Mouse (Mus musculus): ENCODE results near the gene Eaf2. TPM values are rescaled to one million over a fixed set of nuclear protein-coding genes. Genes with fewer than 3 reads are reported as not detected.

The Eaf2 gene
- polyA plus RNA-seq, 1 experiment, result 3.1 TPM

- TF ChIP-seq POLR2A (IDR thresholded peaks at IDR 0.05; ENCODE audit: borderline replicate concordance, insufficient read depth, low read length) (no peak), CTCF (IDR thresholded peaks at IDR 0.05; ENCODE audit: borderline replicate concordance, insufficient read depth, low read depth, low read length) (no peak)
- Histone ChIP-seq H3K27me3 (ENCODE audit: control insufficient read depth, insufficient read depth, low read length) (no peaks in the 10 kb centered on the region), H3K4me1 (ENCODE audit: control insufficient read depth, insufficient read depth, low read length) (no peaks in the 10 kb centered on the region), H3K27ac (ENCODE audit: insufficient read depth, low read length) (no peak within 1 kb of the TSS), H3K4me3 (replicated peaks; ENCODE audit: insufficient read depth, low read depth, low read length) (peak within 1 kb of the TSS; percentile 12)
- 14% methylated on average over 10 of the region's 10 CpGs for WGBS
- DNase-seq, result peak in 1 of 2 experiments; percentile 21
Measured at GRCm38 (mm10) chr16:36784594-36785313, 90.0 kb downstream of the Eaf2 start, which contains the start of gene Slc15a2. TSS of gene Slc15a2 (minus strand) at chr16:36784962.

- Histone ChIP-seq H3K27ac (ENCODE audit: insufficient read depth, low read length) (no peak overlapping the region), H3K4me1 (ENCODE audit: control insufficient read depth, insufficient read depth, low read length) (no peaks in the 10 kb centered on the region), H3K27me3 (ENCODE audit: control insufficient read depth, insufficient read depth, low read length) (no peaks in the 10 kb centered on the region), H3K4me3 (replicated peaks; ENCODE audit: insufficient read depth, low read depth, low read length) (no peak overlapping the region)
- peak in 1 of 2 experiments; percentile 4 for DNase-seq
- whole genome bisulfite sequencing, result 67% methylated on average over 2 of the region's 2 CpGs
- TF ChIP-seq POLR2A (IDR thresholded peaks at IDR 0.05; ENCODE audit: borderline replicate concordance, insufficient read depth, low read length), result no peak
- no peak for TF ChIP-seq CTCF (IDR thresholded peaks at IDR 0.05; ENCODE audit: borderline replicate concordance, insufficient read depth, low read depth, low read length)
Measured at GRCm38 (mm10) chr16:36784146-36784545, 90.7 kb downstream of the Eaf2 start.

- Histone ChIP-seq H3K27ac (ENCODE audit: insufficient read depth, low read length) (no peak overlapping the region), H3K27me3 (ENCODE audit: control insufficient read depth, insufficient read depth, low read length) (no peaks in the 10 kb centered on the region), H3K4me1 (ENCODE audit: control insufficient read depth, insufficient read depth, low read length) (no peaks in the 10 kb centered on the region), H3K4me3 (replicated peaks; ENCODE audit: insufficient read depth, low read depth, low read length) (no peak overlapping the region)
- TF ChIP-seq POLR2A (IDR thresholded peaks at IDR 0.05; ENCODE audit: borderline replicate concordance, insufficient read depth, low read length) (no peak), CTCF (IDR thresholded peaks at IDR 0.05; ENCODE audit: borderline replicate concordance, insufficient read depth, low read depth, low read length) (no peak)
- DNase-seq, result no peak
- WGBS, result 9% methylated on average over 6 of the region's 6 CpGs
Measured at GRCm38 (mm10) chr16:36775658-36776057, 99.1 kb downstream of the Eaf2 start.

GRCm38 (mm10) chr16:36772996-36773395 is 101.8 kb downstream of the Eaf2 start:
- no peak for TF ChIP-seq POLR2A (IDR thresholded peaks at IDR 0.05; ENCODE audit: borderline replicate concordance, insufficient read depth, low read length)
- no peak for TF ChIP-seq CTCF (IDR thresholded peaks at IDR 0.05; ENCODE audit: borderline replicate concordance, insufficient read depth, low read depth, low read length)
- DNase-seq, result no peak
- no peak overlapping the region for H3K27ac ChIP-seq (ENCODE audit: insufficient read depth, low read length)
- no peak overlapping the region for H3K4me3 ChIP-seq (replicated peaks; ENCODE audit: insufficient read depth, low read depth, low read length)
- 94% methylated on average over 5 of the region's 5 CpGs for WGBS
- H3K4me1 ChIP-seq (ENCODE audit: control insufficient read depth, insufficient read depth, low read length), result no peaks in the 10 kb centered on the region
- no peaks in the 10 kb centered on the region for H3K27me3 ChIP-seq (ENCODE audit: control insufficient read depth, insufficient read depth, low read length)

GRCm38 (mm10) chr16:36771703-36772102 is 103.1 kb downstream of the Eaf2 start:
- TF ChIP-seq CTCF (IDR thresholded peaks at IDR 0.05; ENCODE audit: borderline replicate concordance, insufficient read depth, low read depth, low read length) (no peak), POLR2A (IDR thresholded peaks at IDR 0.05; ENCODE audit: borderline replicate concordance, insufficient read depth, low read length) (no peak)
- no peak overlapping the region for H3K27ac ChIP-seq (ENCODE audit: insufficient read depth, low read length)
- 81% methylated on average over 3 of the region's 3 CpGs for WGBS
- DNase-seq, result no peak
- H3K4me3 ChIP-seq (replicated peaks; ENCODE audit: insufficient read depth, low read depth, low read length), result no peak overlapping the region
- H3K4me1 ChIP-seq (ENCODE audit: control insufficient read depth, insufficient read depth, low read length), result no peaks in the 10 kb centered on the region
- H3K27me3 ChIP-seq (ENCODE audit: control insufficient read depth, insufficient read depth, low read length), result no peaks in the 10 kb centered on the region

- no peak for DNase-seq
- H3K4me1 ChIP-seq (ENCODE audit: control insufficient read depth, insufficient read depth, low read length), result no peaks in the 10 kb centered on the region
- 79% methylated on average over 2 of the region's 2 CpGs for WGBS
- no peak overlapping the region for H3K27ac ChIP-seq (ENCODE audit: insufficient read depth, low read length)
- H3K27me3 ChIP-seq (ENCODE audit: control insufficient read depth, insufficient read depth, low read length), result no peaks in the 10 kb centered on the region
- H3K4me3 ChIP-seq (replicated peaks; ENCODE audit: insufficient read depth, low read depth, low read length), result no peak overlapping the region
- no peak for TF ChIP-seq POLR2A (IDR thresholded peaks at IDR 0.05; ENCODE audit: borderline replicate concordance, insufficient read depth, low read length)
Measured at GRCm38 (mm10) chr16:36771244-36771643, 103.6 kb downstream of the Eaf2 start.

GRCm38 (mm10) chr16:36770830-36771229 is 104.0 kb downstream of the Eaf2 start:
- 40% methylated on average over 4 of the region's 4 CpGs for WGBS
- Histone ChIP-seq H3K27me3 (ENCODE audit: control insufficient read depth, insufficient read depth, low read length) (no peaks in the 10 kb centered on the region), H3K27ac (ENCODE audit: insufficient read depth, low read length) (no peak overlapping the region), H3K4me1 (ENCODE audit: control insufficient read depth, insufficient read depth, low read length) (no peaks in the 10 kb centered on the region), H3K4me3 (replicated peaks; ENCODE audit: insufficient read depth, low read depth, low read length) (no peak overlapping the region)
- TF ChIP-seq POLR2A (IDR thresholded peaks at IDR 0.05; ENCODE audit: borderline replicate concordance, insufficient read depth, low read length) (no peak), CTCF (IDR thresholded peaks at IDR 0.05; ENCODE audit: borderline replicate concordance, insufficient read depth, low read depth, low read length) (no peak)
- peak in 1 of 2 experiments; percentile 20 for DNase-seq

GRCm38 (mm10) chr16:36770191-36770771 is 104.5 kb downstream of the Eaf2 start:
- no peak overlapping the region for H3K27ac ChIP-seq (ENCODE audit: insufficient read depth, low read length)
- no peaks in the 10 kb centered on the region for H3K27me3 ChIP-seq (ENCODE audit: control insufficient read depth, insufficient read depth, low read length)
- peak in 1 of 2 experiments; percentile 49 for DNase-seq
- H3K4me3 ChIP-seq (replicated peaks; ENCODE audit: insufficient read depth, low read depth, low read length), result no peak overlapping the region
- no peaks in the 10 kb centered on the region for H3K4me1 ChIP-seq (ENCODE audit: control insufficient read depth, insufficient read depth, low read length)
- WGBS, result 71% methylated on average over 9 of the region's 13 CpGs
- no peak for TF ChIP-seq CTCF (IDR thresholded peaks at IDR 0.05; ENCODE audit: borderline replicate concordance, insufficient read depth, low read depth, low read length)
